Mouse (Mus musculus) left cerebral cortex, postnatal 10 days (tissue): ENCODE results near the gene Gm10382. TPM values are rescaled to one million over a fixed set of nuclear protein-coding genes. Genes with fewer than 3 reads are reported as not detected.
A peak's percentile ranks its signal among the peaks of the same experiment; 100 is the strongest.
"Not testable (repeated sequence)": the region's sequence is repeated elsewhere in the genome, so short reads cannot be mapped to it uniquely, and the experiment has no call there.

Experiments used
- DNase-seq, 2 experiments: peaks; one replicate each; pipeline ENCODE4 v3.0.0; 2021 to 2022; ENCODE audit warnings: low spot score in 2 of 2, mixed read lengths in 1 of 2; ENCODE audit errors: extremely low spot score in 1 of 2
- intact Hi-C: fragments of 180-260 bp; cut with DNase I; formaldehyde crosslinking; loops from one replicate; pipeline ENCODE4 v1.15.1; 2025
- total RNA-seq, 2 experiments: library from RNA; stranded (reverse); gene quantifications; 2 replicates each; pipeline ENCODE4 v1.2.3; 2021

The Gm10382 gene
- total RNA-seq, 2 experiments from 2014 or later = 0.39 to 0.56 TPM

- no peak for DNase-seq
- intact Hi-C loops = no loop called here
Observed at GRCm38 (mm10) chr5:125390906-125391477, 1.9 kb downstream of the Gm10382 start.

- intact Hi-C loops = no loop called here
- peak; percentile 82 to 87 for DNase-seq
Observed at GRCm38 (mm10) chr5:125391609-125392008, 2.5 kb downstream of the Gm10382 start.

GRCm38 (mm10) chr5:125392176-125392575 is 3.1 kb downstream of the Gm10382 start:
- intact Hi-C loops, DNase-seq: not testable (repeated sequence)

GRCm38 (mm10) chr5:125392618-125392976 is 3.5 kb downstream of the Gm10382 start:
- intact Hi-C loops = no loop called here

GRCm38 (mm10) chr5:125392977-125393621 is 4.0 kb downstream of the Gm10382 start:
- intact Hi-C loops = no loop called here
- DNase-seq = peak; percentile 96 to 97

More at GRCm38 (mm10) chr5:125392618-125392976, 3.5 kb downstream of the Gm10382 start:
- no peak for DNase-seq

- peak; percentile 72 to 90 for DNase-seq
- intact Hi-C loops = no loop called here
Observed at GRCm38 (mm10) chr5:125393622-125394603, 4.8 kb downstream of the Gm10382 start.

GRCm38 (mm10) chr5:125395008-125395407 is 5.9 kb downstream of the Gm10382 start:
- DNase-seq = no peak
- intact Hi-C loops = no loop called here

GRCm38 (mm10) chr5:125400903-125401302 is 11.8 kb downstream of the Gm10382 start:
- DNase-seq = no peak
- intact Hi-C loops = no loop called here

GRCm38 (mm10) chr5:125402476-125402875 is 13.4 kb downstream of the Gm10382 start:
- intact Hi-C loops = no loop called here
- DNase-seq = no peak

- DNase-seq = no peak
- intact Hi-C loops = no loop called here
Observed at GRCm38 (mm10) chr5:125402991-125403390, 13.9 kb downstream of the Gm10382 start.

GRCm38 (mm10) chr5:125403481-125404465 is 14.7 kb downstream of the Gm10382 start:
- intact Hi-C loops = no loop called here
- DNase-seq = peak; percentile 64 to 71

- no peak for DNase-seq
- intact Hi-C loops = no loop called here
Observed at GRCm38 (mm10) chr5:125404536-125404902, 15.4 kb downstream of the Gm10382 start.

- peak; percentile 58 to 67 for DNase-seq
- intact Hi-C loops = no loop called here
Observed at GRCm38 (mm10) chr5:125404903-125405545, 15.9 kb downstream of the Gm10382 start.

GRCm38 (mm10) chr5:125405546-125406248 is 16.6 kb downstream of the Gm10382 start:
- intact Hi-C loops = no loop called here
- DNase-seq = peak; percentile 80 to 85

GRCm38 (mm10) chr5:125406322-125407016 is 17.3 kb downstream of the Gm10382 start:
- peak; percentile 50 to 65 for DNase-seq
- intact Hi-C loops = no loop called here

GRCm38 (mm10) chr5:125407020-125407830 is 18.1 kb downstream of the Gm10382 start:
- intact Hi-C loops = no loop called here
- DNase-seq = no peak
